Mouse (Mus musculus): ENCODE results near the gene Slc13a2.

- TF ChIP-seq CTCF (IDR thresholded peaks at IDR 0.05; ENCODE audit: low read depth) (no peak), EP300 (IDR thresholded peaks at IDR 0.05; ENCODE audit: low read depth) (no peak)
These were observed 15.2 kb upstream of the Slc13a2 start for GRCm38 (mm10) chr11:78437182-78437581.
